Mouse (Mus musculus): ENCODE data around the gene Tnpo2.

Tnpo2 gene

GRCm38 (mm10) chr8:85036718-85037365 is at the start of gene Tnpo2:
Tnpo2 (plus strand) TSS chr8:85036915.
- peak; percentile 95 for DNase-seq

GRCm38 (mm10) chr8:84987388-84987787 is 49.3 kb upstream of the Tnpo2 start:
- no peak for DNase-seq

GRCm38 (mm10) chr8:84987903-84988302 is 48.8 kb upstream of the Tnpo2 start:
- DNase-seq, result peak; percentile 57

- DNase-seq, result peak; percentile 78
Measured at GRCm38 (mm10) chr8:84989311-84989731, 47.4 kb upstream of the Tnpo2 start.

- peak; percentile 93 for DNase-seq
Measured at GRCm38 (mm10) chr8:84989810-84990209, 46.9 kb upstream of the Tnpo2 start.

GRCm38 (mm10) chr8:84990349-84990748 is 46.4 kb upstream of the Tnpo2 start, which contains the start of gene Hook2:
Hook2 (plus strand) TSS chr8:84990603.
- DNase-seq, result peak; percentile 98

- peak; percentile 85 for DNase-seq
Measured at GRCm38 (mm10) chr8:84990836-84991235, 45.9 kb upstream of the Tnpo2 start.

- no peak for DNase-seq
Measured at GRCm38 (mm10) chr8:84994375-84994774, 42.3 kb upstream of the Tnpo2 start.

- DNase-seq, result no peak
Measured at GRCm38 (mm10) chr8:84995680-84996079, 41.0 kb upstream of the Tnpo2 start.

- no peak for DNase-seq
Measured at GRCm38 (mm10) chr8:84996978-84997377, 39.7 kb upstream of the Tnpo2 start.

- peak; percentile 95 for DNase-seq
Measured at GRCm38 (mm10) chr8:84997649-84998295, 38.9 kb upstream of the Tnpo2 start.

- no peak for DNase-seq
Measured at GRCm38 (mm10) chr8:85007686-85008085, 29.0 kb upstream of the Tnpo2 start.

GRCm38 (mm10) chr8:85011242-85011641 is 25.5 kb upstream of the Tnpo2 start:
- no peak for DNase-seq

GRCm38 (mm10) chr8:85013230-85013840 is 23.4 kb upstream of the Tnpo2 start:
- DNase-seq, result peak; percentile 81

GRCm38 (mm10) chr8:85014431-85014830 is 22.3 kb upstream of the Tnpo2 start, which contains the start of gene Best2:
Best2 (minus strand) TSS chr8:85014531.
- no peak for DNase-seq

GRCm38 (mm10) chr8:85016724-85017123 is 20.0 kb upstream of the Tnpo2 start:
- DNase-seq, result no peak

- no peak for DNase-seq
Measured at GRCm38 (mm10) chr8:85017209-85017608, 19.5 kb upstream of the Tnpo2 start.

GRCm38 (mm10) chr8:85021514-85022055 is 15.1 kb upstream of the Tnpo2 start:
- DNase-seq, result no peak

- peak; percentile 51 for DNase-seq
Measured at GRCm38 (mm10) chr8:85023846-85024245, 12.9 kb upstream of the Tnpo2 start.

GRCm38 (mm10) chr8:85025098-85025932 is 11.4 kb upstream of the Tnpo2 start, which contains the start of gene Asna1:
Asna1 (minus strand) TSS chr8:85025281.
- DNase-seq, result peak; percentile 92

GRCm38 (mm10) chr8:85026670-85027515 is 9.8 kb upstream of the Tnpo2 start, which contains the start of gene Trir:
Trir (plus strand) TSS chr8:85026823.
- DNase-seq, result peak; percentile 96

- DNase-seq, result peak; percentile 42
Measured at GRCm38 (mm10) chr8:85027516-85027855, 9.2 kb upstream of the Tnpo2 start.
